Mouse (Mus musculus) liver, postnatal 0 days (tissue): ENCODE results near the gene Tomm20.

ENCODE experiments used
- CTCF ChIP-seq: sonication (generic); IDR thresholded peaks from 2 replicates; pipeline ENCODE4 v1.5.1; 2016; ENCODE audit warnings: antibody characterized with exemption, low read depth
- EP300 ChIP-seq: IDR thresholded peaks from 2 replicates; pipeline ENCODE4 v1.6.1; 2016; ENCODE audit warnings: antibody characterized with exemption, low read depth, mild to moderate bottlenecking

DNA sequence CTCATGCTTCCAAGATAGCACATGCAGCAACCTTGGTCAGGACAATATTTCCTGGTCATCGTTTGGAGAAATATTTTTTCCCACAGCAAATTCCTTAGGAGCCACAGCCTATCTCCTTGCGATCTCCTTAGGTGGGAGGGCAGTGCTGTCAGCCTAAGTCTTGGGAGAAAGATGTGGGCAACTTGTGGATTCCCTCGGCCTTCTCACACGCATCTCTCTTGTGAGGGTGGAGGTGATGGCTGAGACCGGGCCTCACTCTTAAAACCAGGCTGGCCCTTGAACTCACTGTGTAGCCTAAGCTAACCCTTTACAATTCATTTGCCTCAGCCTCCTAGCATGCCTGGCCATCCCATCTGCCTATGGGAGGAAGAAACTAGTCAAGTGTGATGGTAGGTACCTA, 25.9 kb downstream of the Tomm20 start:
- TF ChIP-seq CTCF (no peak), EP300 (no peak)
